Mouse (Mus musculus): ENCODE results near the gene Slc36a1. TPM values are rescaled to one million over a fixed set of nuclear protein-coding genes. Genes with fewer than 3 reads are reported as not detected.

The Slc36a1 gene
- total RNA-seq, 2 experiments from 2014 or later, result 5.2 to 5.8 TPM

DNA sequence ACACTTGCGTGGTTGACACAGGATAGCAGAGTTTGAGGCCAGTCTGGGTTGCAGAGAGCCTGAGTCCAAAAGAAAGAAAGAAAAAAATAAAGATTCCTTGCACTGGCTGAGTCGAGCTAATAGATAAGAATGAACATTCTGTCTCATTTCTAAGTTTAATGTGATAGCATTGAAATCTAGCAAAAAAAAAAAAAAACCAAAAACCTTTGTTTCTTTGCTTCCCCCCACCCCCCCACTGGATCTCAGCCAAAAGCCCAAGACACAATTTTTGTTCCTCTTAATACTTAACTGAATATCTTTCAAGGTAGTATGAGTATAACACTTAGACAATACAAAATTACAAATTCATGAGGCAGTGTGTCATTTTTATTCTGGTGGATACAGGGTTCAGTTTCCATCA is 4.9 kb downstream of the Slc36a1 start:
- DNase-seq, result no peak

- DNase-seq, result no peak
Measured at GRCm38 (mm10) chr11:55209626-55210353, 5.6 kb downstream of the Slc36a1 start.

GRCm38 (mm10) chr11:55213518-55213917 is 9.4 kb downstream of the Slc36a1 start:
- no peak for DNase-seq

- no peak for DNase-seq
Measured at GRCm38 (mm10) chr11:55214161-55214560, 10.0 kb downstream of the Slc36a1 start.

DNA sequence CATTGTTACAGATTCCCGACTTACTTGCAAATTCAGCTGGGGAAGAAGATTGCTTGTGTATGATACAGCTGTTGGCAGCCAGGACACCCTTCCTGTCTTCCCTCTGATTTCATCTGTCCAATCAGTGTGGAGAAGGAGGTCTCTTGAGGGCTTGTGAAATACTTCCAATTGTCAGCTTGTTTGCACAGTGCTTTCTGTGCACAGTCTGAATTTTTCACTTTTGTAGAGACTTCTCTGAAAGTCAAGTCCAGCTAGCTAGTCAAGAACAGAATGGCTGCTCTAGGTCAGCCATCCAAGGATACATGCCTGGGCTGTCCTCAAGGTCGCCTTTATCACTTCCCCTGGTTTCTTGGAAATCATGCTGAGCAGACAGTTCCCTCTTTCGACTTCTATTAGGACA is 10.8 kb downstream of the Slc36a1 start:
- peak; percentile 16 for DNase-seq

- no peak for DNase-seq
Measured at GRCm38 (mm10) chr11:55216061-55216460, 11.9 kb downstream of the Slc36a1 start.

GRCm38 (mm10) chr11:55216830-55217229 is 12.7 kb downstream of the Slc36a1 start:
- no peak for DNase-seq

DNA sequence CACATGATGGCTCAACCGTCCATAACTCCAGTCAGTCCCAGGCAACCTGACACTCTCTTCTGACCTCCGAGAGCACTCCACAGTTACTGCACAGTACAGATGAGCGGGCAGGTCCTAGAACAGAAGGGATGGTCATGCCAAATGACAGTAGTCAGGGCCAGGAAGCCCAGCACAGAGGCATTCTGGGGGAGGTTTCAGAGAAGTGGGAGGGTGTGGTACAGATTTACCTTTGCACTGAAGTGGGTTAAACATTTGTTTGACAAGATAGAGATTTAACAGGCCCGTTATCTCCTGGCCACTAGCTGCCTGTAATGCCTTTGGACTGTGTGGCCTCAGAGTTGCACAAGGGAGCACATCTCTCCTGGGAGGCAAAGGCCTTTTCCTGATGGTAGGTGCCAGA is 13.3 kb downstream of the Slc36a1 start:
- no peak for DNase-seq

DNA sequence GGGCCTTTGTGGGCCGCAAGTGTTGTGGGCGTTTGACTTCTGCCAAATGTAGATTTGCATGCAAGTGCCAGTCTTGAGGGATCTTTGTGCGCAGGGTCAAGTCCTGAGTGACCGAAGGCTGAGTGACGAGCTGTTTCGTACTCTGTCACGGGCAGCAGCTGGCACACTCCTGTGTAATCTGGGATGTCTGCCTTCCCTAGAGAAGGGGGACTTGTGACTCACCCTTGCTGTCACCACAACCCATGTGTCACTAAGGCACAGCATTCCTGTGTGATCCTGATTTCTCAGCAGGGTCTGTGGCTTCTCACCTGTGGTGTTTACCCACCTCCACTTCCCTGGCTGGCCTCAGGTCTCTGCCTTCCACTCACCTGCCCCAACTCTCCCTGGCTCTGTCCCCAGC is 13.7 kb downstream of the Slc36a1 start:
- DNase-seq, result no peak

DNA sequence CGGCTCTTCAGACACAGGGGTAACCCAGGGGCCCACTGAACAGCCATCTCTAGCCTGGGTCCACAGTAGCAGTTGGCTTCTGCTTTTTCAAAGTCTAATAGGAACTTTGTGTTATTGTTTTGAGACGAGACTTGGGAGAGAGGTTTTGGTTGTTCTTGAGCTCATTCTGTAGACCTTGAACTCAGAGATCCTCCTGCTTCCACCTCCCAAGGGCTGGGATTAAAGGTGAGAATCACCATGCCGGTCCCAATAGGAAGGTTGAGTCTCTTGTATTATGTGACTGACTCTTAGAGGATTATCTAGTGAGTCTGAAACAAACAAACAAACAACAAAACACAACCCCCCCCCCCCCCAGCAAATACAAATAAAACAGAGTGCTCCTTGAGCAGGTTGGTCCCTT is 14.3 kb downstream of the Slc36a1 start:
- DNase-seq, result no peak

GRCm38 (mm10) chr11:55221306-55221705 is 17.2 kb downstream of the Slc36a1 start:
- no peak for DNase-seq

- DNase-seq, result no peak
Measured at GRCm38 (mm10) chr11:55231034-55231433, 26.9 kb downstream of the Slc36a1 start.

GRCm38 (mm10) chr11:55234288-55234687 is 30.1 kb downstream of the Slc36a1 start:
- DNase-seq, result no peak

DNA sequence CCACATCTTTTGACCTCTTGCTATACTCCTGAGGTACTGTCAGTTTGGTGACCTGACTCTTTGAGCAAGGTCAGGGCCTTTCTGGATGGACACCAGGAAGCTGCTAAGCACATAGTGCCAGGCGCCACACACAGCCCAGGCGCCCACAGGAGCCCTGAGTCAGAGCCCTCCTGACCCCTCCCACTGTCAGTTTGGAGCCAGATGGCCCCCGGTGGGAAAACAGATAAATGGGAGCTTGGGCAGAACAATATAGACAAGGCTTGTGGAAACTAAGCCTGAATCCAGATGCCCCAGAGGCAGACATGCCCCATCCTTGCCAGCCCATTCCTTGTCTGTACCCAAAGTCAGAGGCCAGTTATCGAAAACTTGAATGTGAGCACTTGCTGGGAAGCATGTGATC is 30.6 kb downstream of the Slc36a1 start:
- no peak for DNase-seq

- no peak for DNase-seq
Measured at GRCm38 (mm10) chr11:55236815-55237214, 32.7 kb downstream of the Slc36a1 start.

- no peak for DNase-seq
Measured at GRCm38 (mm10) chr11:55239496-55239895, 35.3 kb downstream of the Slc36a1 start.

- DNase-seq, result peak; percentile 57
Measured at GRCm38 (mm10) chr11:55240556-55240955, 36.4 kb downstream of the Slc36a1 start.

- no peak for DNase-seq
Measured at GRCm38 (mm10) chr11:55250527-55250926, 46.4 kb downstream of the Slc36a1 start.

GRCm38 (mm10) chr11:55253391-55253790 is 49.2 kb downstream of the Slc36a1 start:
- no peak for DNase-seq

DNA sequence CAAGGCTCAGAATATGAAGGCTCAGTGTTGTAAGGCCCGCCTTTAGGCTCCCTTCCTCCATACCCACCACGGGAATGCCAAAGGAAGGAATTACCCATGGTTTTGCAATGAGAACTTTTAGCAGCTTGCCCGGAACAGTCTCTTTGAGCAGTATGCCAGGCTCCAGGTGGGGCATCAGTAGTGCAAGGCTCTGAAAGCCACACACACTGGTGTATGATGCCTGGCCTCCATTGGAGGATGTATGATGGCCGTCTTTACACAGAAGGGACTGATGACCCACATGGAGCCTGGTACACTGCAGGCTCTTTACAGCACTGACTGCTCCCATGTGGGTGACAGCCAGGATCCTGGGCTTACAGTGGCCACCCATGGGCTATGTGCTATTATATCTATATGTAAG is 57.0 kb downstream of the Slc36a1 start:
- DNase-seq, result no peak

DNA sequence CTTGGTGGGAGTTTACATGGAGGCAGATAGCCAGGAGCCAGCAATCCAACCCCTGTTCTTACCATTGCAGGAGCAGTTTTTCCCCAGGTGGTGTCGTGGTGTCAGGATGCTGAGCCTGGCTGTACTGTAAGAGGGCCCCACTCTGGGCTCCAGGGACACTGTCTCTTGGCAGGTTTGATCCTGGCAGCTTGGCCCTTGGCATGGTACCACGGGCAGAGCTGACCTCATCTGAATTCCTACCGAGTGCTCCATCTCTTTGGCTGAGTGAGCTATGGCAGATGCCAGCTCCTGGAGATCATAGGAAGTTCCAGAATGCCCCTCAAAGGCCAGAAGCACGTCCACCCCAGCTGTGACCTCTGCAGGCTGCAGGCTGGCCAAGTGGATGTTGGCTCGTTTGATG is 57.9 kb downstream of the Slc36a1 start:
- peak; percentile 86 for DNase-seq

DNA sequence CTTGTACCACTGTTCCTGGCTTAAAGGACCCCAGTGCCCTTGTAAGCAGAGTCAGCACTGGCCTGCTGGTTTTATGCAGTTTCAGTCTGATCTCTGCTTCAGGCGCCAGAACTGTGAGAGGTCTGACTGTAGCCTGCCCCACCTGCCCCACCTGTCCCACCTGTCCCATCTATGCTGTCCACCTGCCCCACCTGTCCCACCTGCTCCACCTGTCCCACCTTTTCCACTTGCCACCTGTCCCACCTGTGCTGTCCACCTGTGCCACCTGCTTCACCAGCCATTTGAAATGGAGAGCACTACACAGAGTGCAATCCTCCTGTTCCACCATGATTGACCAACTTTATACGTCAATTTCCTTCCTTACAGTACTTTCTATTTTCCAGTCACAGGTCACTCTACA is 60.2 kb downstream of the Slc36a1 start:
- DNase-seq, result no peak

- DNase-seq, result no peak
Measured at GRCm38 (mm10) chr11:55265647-55266046, 61.5 kb downstream of the Slc36a1 start.

DNA sequence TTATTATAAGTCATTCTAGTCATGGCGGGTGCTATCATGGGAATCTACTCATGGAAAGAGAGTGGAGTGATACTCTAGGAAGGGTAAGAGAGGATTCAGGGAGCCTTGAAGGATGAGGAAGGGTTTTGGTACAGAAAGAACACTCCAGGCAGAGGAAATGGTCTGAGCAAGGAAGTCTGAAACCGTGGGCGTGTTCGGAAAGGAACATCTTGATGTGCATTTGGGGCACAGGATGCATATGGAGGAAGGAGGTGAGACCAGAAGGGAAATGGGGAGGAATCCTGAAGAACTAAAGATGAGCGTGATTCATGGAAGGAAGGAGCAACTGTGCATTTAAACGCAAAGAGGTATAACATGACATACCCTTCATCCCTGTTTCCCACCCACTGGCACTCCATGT is 64.4 kb downstream of the Slc36a1 start:
- no peak for DNase-seq

GRCm38 (mm10) chr11:55274756-55275155 is 70.6 kb downstream of the Slc36a1 start:
- no peak for DNase-seq
